Mouse (Mus musculus) embryonic facial prominence, embryonic 10.5 days (tissue): ENCODE data around the gene Lpar1. TPM values are rescaled to one million over a fixed set of nuclear protein-coding genes. Genes with fewer than 3 reads are reported as not detected.

ENCODE experiments used
- DNase-seq: peaks from one replicate; pipeline ENCODE4 v3.0.0-alpha.2; 2017; ENCODE audit warnings: low spot score
- H3K27ac ChIP-seq: fragments of 300-500 bp; sonication (generic); replicated peaks from 2 replicates; pipeline ENCODE4 v1.5.1; 2016; ENCODE audit warnings: mild to moderate bottlenecking
- H3K27me3 ChIP-seq: fragments of 300-500 bp; sonication (generic); replicated peaks from 2 replicates; pipeline ENCODE4 v1.6.1; 2016; ENCODE audit warnings: low read depth, mild to moderate bottlenecking; ENCODE audit not compliant: poor library complexity, severe bottlenecking
- H3K36me3 ChIP-seq: fragments of 300-500 bp; sonication (generic); replicated peaks from 2 replicates; pipeline ENCODE4 v1.6.1; 2016; ENCODE audit warnings: mild to moderate bottlenecking, moderate library complexity
- H3K4me1 ChIP-seq: fragments of 300-500 bp; sonication (generic); 2 replicates; pipeline ENCODE4 v1.6.1; 2016
- H3K4me3 ChIP-seq: fragments of 300-500 bp; sonication (generic); 2 replicates; pipeline ENCODE4 v1.5.1; 2016; ENCODE audit warnings: mild to moderate bottlenecking, moderate library complexity
- H3K9me3 ChIP-seq: fragments of 300-500 bp; sonication (generic); 2 replicates; pipeline ENCODE4 v1.6.1; 2016; ENCODE audit warnings: mild to moderate bottlenecking
- WGBS: fragments of 180-500 bp; shearing (Covaris S2); methylation state at CpG from one replicate; pipeline ENCODE4 v1.1.7; 2016; 5-methylcytosine and 5-hydroxymethylcytosine counted together
- polyA plus RNA-seq: library from polyadenylated mRNA; unstranded; fragments of >200 nt; fragmentation: Nextera tagmentation; extraction: Ambion mirVana; gene quantifications from 2 replicates; pipeline ENCODE4 v1.2.1, GENCODE M21; 2016

The Lpar1 gene
- polyA plus RNA-seq: 129 and 155 TPM in 2 replicates

GRCm38 (mm10) chr4:58553631-58554358 is at the start of gene Lpar1:
Lpar1 (minus strand) TSS chr4:58553898.
- H3K27me3 ChIP-seq: no peaks in the 10 kb centered on the region
- peaks cover 7% of the 10 kb centered on the region; the same call in 1 of the 2 replicates for H3K36me3 ChIP-seq
- H3K4me1 ChIP-seq: peaks cover 52% of the 10 kb centered on the region
- peak within 1 kb of the TSS; percentile 80 for H3K4me3 ChIP-seq
- DNase-seq: peak; percentile 86
- H3K27ac ChIP-seq: peak within 1 kb of the TSS; percentile 97
- H3K9me3 ChIP-seq: no peaks in the 10 kb centered on the region
- 2% methylated on average over 19 of the region's 19 CpGs for WGBS

DNA sequence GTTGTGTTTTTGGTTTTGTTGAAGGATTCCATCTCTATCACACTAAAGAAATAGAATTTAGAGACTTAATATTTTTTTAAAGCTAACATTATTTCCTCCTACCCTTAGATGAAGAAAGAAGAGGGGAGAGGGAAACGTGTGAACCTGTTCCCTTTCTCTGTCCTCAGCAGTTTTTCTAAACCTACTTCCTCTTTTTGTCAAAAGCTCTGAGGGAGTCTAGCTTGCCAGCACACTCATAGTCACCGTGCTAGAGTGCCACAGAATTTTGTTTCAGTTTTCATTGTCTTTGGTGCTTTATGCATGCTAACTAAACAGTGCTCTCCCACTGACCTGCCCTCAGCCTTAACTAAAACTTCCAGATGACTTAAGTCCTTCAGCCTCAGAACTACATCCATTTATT is 32.2 kb upstream of the Lpar1 start:
- WGBS: 48% methylated on average over 2 of the region's 2 CpGs
- no peak overlapping the region for H3K4me3 ChIP-seq
- no peaks in the 10 kb centered on the region for H3K36me3 ChIP-seq
- H3K27ac ChIP-seq: no peak overlapping the region
- no peaks in the 10 kb centered on the region for H3K9me3 ChIP-seq
- H3K4me1 ChIP-seq: peaks cover 13% of the 10 kb centered on the region
- no peak for DNase-seq
- H3K27me3 ChIP-seq: no peaks in the 10 kb centered on the region

- no peak for DNase-seq
- 76% methylated on average over 7 of the region's 7 CpGs for WGBS
- peak overlapping the region; percentile 62 for H3K27ac ChIP-seq
Measured at GRCm38 (mm10) chr4:58581191-58581590, 27.5 kb upstream of the Lpar1 start.

DNA sequence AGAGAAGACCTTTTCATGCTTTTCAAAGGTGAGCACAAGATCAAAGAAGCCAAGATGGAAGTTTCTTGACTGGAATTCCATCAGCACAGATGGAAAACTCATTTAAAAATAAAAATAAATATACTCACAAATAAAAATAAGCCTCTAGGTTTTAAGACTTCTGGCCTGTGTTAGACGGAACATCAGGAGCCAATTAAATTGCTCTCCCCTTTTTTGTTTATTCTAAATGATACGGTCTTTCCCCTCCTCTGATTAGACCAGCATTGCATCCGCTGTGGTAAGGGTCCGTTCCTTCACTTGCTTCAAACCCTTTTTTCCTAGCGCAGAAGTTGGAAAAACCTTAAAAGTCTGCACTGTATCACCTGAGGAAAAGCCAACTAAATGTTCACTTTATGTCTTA is 26.8 kb upstream of the Lpar1 start:
- peak overlapping the region; percentile 62; the same call in 1 of the 2 replicates for H3K27ac ChIP-seq

More at GRCm38 (mm10) chr4:58581191-58581590, 27.5 kb upstream of the Lpar1 start:
- Histone ChIP-seq H3K4me1 (peaks cover 38% of the 10 kb centered on the region), H3K27me3 (no peaks in the 10 kb centered on the region), H3K36me3 (no peaks in the 10 kb centered on the region), H3K4me3 (no peak overlapping the region), H3K9me3 (no peaks in the 10 kb centered on the region)

DNA sequence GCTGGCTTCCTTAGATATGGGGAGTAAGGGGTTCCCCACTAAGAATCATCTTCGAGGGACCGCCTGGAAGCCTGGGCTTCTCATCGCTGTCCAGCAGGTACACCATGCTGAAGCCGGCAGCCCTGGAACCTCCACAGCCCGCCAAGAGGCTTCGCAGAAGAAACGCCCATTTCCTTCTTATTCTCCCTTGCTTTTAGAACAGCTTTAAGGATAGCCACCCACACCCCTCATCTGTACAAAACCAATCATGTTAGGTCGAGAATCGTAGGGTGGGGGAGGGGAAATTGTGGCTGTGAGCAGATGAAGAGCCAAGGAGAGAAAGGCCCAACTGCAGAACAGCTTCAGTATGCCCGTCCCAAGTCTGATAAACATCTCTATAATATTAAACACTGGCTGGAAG is 26.4 kb upstream of the Lpar1 start:
- peak; percentile 64 for DNase-seq
- Histone ChIP-seq H3K9me3 (no peaks in the 10 kb centered on the region), H3K27me3 (no peaks in the 10 kb centered on the region), H3K27ac (peak overlapping the region; percentile 59; the same call in 1 of the 2 replicates), H3K4me3 (no peak overlapping the region), H3K4me1 (peaks cover 38% of the 10 kb centered on the region), H3K36me3 (no peaks in the 10 kb centered on the region)
- 63% methylated on average over 10 of the region's 10 CpGs for WGBS

More for the DNA sequence above, 26.8 kb upstream of the Lpar1 start:
- Histone ChIP-seq H3K27me3 (no peaks in the 10 kb centered on the region), H3K4me3 (no peak overlapping the region), H3K9me3 (no peaks in the 10 kb centered on the region), H3K4me1 (peaks cover 38% of the 10 kb centered on the region), H3K36me3 (no peaks in the 10 kb centered on the region)
- 50% methylated on average over 5 of the region's 5 CpGs for WGBS
- DNase-seq: no peak

DNA sequence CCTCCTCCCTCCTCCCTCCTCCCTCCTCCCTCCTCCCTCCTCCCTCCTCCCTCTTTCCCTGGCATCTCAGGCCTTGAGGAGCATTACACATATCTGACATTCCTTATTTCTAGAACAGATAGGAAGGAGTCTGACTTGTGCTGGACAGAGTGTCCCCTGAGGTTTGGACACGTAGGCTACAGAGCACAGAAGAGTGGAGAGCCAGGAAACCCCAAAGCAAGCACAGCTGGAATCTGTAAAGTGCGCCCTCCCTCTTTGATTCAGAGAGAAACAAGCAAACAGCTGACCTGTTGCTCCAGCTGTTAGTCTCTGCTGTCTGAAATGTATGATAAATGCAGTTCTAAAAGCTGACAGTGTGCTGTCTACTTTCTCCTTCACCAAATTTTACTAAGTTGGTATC is 24.8 kb upstream of the Lpar1 start:
- peak; percentile 52 for DNase-seq
- 25% methylated on average over 2 of the region's 2 CpGs for WGBS
- no peaks in the 10 kb centered on the region for H3K9me3 ChIP-seq

GRCm38 (mm10) chr4:58577382-58578048 is 23.8 kb upstream of the Lpar1 start:
- H3K27ac ChIP-seq: peak overlapping the region; percentile 67
- WGBS: 57% methylated on average over 5 of the region's 5 CpGs

More for the DNA sequence above, 24.8 kb upstream of the Lpar1 start:
- H3K4me3 ChIP-seq: no peak overlapping the region
- no peaks in the 10 kb centered on the region for H3K27me3 ChIP-seq
- H3K27ac ChIP-seq: no peak overlapping the region
- H3K4me1 ChIP-seq: peaks cover 43% of the 10 kb centered on the region
- no peaks in the 10 kb centered on the region for H3K36me3 ChIP-seq

GRCm38 (mm10) chr4:58575831-58576230 is 22.1 kb upstream of the Lpar1 start:
- no peaks in the 10 kb centered on the region for H3K36me3 ChIP-seq
- peaks cover 38% of the 10 kb centered on the region for H3K4me1 ChIP-seq
- no peaks in the 10 kb centered on the region for H3K9me3 ChIP-seq
- H3K27me3 ChIP-seq: no peaks in the 10 kb centered on the region
- 90% methylated on average over 6 of the region's 6 CpGs for whole genome bisulfite sequencing
- no peak for DNase-seq
- no peak overlapping the region for H3K4me3 ChIP-seq
- no peak overlapping the region for H3K27ac ChIP-seq

More at GRCm38 (mm10) chr4:58577382-58578048, 23.8 kb upstream of the Lpar1 start:
- DNase-seq: peak; percentile 28
- no peaks in the 10 kb centered on the region for H3K9me3 ChIP-seq
- H3K4me1 ChIP-seq: peaks cover 43% of the 10 kb centered on the region
- H3K27me3 ChIP-seq: no peaks in the 10 kb centered on the region
- H3K36me3 ChIP-seq: no peaks in the 10 kb centered on the region
- H3K4me3 ChIP-seq: no peak overlapping the region

DNA sequence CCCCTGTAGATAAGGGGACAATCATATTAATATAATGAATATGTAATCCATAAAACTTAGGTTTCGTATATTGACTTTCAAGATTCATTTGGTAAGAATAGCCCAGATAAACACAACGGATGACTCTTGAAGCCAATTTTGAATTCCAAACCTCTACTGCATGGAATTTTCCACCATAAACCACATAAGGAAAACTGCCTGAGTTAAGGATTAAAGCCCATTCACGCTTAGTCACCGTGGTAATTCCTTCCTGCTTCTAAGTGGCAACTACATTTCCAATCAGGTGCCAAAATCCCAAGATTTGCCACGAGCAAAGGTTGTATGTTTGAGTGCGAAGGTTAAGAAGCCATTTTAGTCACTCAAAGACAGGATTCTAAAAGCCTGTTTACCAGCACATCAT is 20.3 kb upstream of the Lpar1 start:
- Histone ChIP-seq H3K27ac (no peak overlapping the region), H3K4me3 (no peak overlapping the region), H3K36me3 (no peaks in the 10 kb centered on the region), H3K9me3 (no peaks in the 10 kb centered on the region), H3K27me3 (no peaks in the 10 kb centered on the region), H3K4me1 (peaks cover 31% of the 10 kb centered on the region)
- 81% methylated on average over 6 of the region's 6 CpGs for WGBS
- no peak for DNase-seq

DNA sequence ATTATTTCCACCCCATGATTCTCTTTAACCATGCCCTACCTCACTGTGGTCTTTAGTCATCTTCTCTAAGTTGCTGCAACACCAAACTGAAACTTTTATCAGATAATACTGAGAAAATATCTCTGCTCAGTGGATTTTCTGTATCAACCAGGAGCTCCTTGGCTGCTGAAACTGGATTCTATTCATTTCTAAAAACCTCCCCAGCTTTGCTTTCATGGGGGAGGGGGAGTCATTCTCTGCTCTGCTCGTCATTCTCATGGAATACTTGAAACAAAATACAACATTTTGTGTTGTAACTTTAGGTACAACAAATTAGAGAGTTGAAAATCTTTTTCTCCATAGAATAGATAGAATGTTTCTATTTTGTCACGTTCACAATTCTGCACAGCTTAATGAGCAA is 18.7 kb upstream of the Lpar1 start:
- WGBS: 79% methylated on average over 2 of the region's 2 CpGs
- Histone ChIP-seq H3K9me3 (no peaks in the 10 kb centered on the region), H3K27ac (no peak overlapping the region), H3K36me3 (no peaks in the 10 kb centered on the region), H3K27me3 (no peaks in the 10 kb centered on the region), H3K4me1 (peaks cover 24% of the 10 kb centered on the region), H3K4me3 (no peak overlapping the region)
- no peak for DNase-seq

DNA sequence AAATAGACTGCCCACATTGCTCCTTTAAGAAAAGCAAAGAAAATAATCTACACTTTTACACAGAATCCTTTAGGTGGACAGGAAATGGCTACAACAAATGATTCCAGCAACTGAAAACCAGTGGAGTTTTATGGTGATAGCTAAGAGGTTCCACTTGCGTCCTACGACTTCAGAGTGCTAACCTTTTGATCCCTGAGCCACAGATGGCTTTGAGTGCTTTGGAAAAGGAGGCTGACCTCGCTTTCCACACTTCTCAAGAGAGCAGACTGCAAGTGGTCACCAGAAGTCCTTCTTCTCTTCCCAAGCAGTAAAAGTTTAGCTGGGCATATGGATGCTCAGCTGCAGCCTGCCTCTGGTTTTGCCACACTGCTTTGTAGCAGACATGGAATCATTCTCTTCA is 18.0 kb upstream of the Lpar1 start:
- H3K4me3 ChIP-seq: no peak overlapping the region
- H3K36me3 ChIP-seq: no peaks in the 10 kb centered on the region
- no peak for DNase-seq
- WGBS: 8% methylated on average over 3 of the region's 3 CpGs
- H3K27ac ChIP-seq: 0 out of 2 replicates have a peak overlapping the region, but pooled peaks have one; percentile 35
- H3K4me1 ChIP-seq: peaks cover 20% of the 10 kb centered on the region
- no peaks in the 10 kb centered on the region for H3K9me3 ChIP-seq
- no peaks in the 10 kb centered on the region for H3K27me3 ChIP-seq

DNA sequence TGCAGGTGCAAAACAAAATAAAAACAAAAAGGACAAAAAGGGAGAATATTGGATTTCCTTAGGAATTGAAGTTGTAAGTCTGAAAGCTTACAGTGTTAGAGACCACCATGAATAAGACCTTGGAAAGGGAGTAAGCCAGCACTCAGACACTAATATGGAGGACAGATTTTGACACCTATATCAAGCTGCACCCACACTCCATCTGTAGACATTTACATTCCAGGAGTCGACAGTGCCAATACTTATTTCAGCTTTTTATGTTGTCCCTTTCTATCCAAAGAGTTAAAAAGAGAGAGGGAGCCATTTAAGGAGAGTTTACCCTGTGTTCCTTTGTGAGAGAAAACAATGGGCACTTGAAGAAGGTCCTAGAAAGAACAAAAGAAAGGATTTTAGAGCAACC is 17.5 kb upstream of the Lpar1 start:
- Histone ChIP-seq H3K36me3 (no peaks in the 10 kb centered on the region), H3K9me3 (no peaks in the 10 kb centered on the region), H3K4me1 (peaks cover 20% of the 10 kb centered on the region), H3K27ac (no peak overlapping the region), H3K27me3 (no peaks in the 10 kb centered on the region), H3K4me3 (no peak overlapping the region)
- 36% methylated on average over 1 of the region's 1 CpGs for WGBS
- DNase-seq: no peak

- H3K9me3 ChIP-seq: no peaks in the 10 kb centered on the region
- no peak overlapping the region for H3K27ac ChIP-seq
- 58% methylated on average over 8 of the region's 8 CpGs for WGBS
- H3K4me1 ChIP-seq: peaks cover 15% of the 10 kb centered on the region
- H3K36me3 ChIP-seq: no peaks in the 10 kb centered on the region
- DNase-seq: no peak
- H3K4me3 ChIP-seq: no peak overlapping the region
- H3K27me3 ChIP-seq: no peaks in the 10 kb centered on the region
Measured at GRCm38 (mm10) chr4:58568486-58568885, 14.8 kb upstream of the Lpar1 start.
